Mouse (Mus musculus): Measurements from ENCODE around the gene Kif1b. TPM values are rescaled to one million over a fixed set of nuclear protein-coding genes. Genes with fewer than 3 reads are reported as not detected.
"Not testable (repeated sequence)": the region's sequence is repeated elsewhere in the genome, so short reads cannot be mapped to it uniquely, and the experiment has no call there.

Gene Kif1b
- total RNA-seq, 2 experiments from 2014 or later = 266 to 283 TPM

GRCm38 (mm10) chr4:149277571-149277970 is 29.9 kb downstream of the Kif1b start:
- peak in 1 of 2 experiments; percentile 31 for DNase-seq (ENCODE audit: low spot score in 2 of 2)

DNA sequence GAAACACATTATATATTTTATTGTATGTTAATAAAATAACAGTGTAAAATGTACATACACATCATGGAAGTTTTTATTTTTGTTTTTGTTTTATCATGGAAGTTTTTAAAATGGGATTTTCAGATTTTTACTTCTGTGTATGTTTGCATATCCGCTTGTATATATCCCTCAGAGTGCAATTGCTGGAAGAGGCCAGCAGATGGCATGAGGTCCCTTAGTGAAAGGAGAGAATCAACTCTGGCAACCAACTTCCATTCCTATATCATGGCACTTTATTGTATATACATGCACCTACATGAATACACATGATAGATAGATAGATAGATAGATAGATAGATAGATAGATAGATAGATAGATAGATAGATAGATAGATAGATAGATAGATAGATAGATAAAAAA is 34.4 kb downstream of the Kif1b start:
- no peak for DNase-seq (ENCODE audit: low spot score in 2 of 2)

DNA sequence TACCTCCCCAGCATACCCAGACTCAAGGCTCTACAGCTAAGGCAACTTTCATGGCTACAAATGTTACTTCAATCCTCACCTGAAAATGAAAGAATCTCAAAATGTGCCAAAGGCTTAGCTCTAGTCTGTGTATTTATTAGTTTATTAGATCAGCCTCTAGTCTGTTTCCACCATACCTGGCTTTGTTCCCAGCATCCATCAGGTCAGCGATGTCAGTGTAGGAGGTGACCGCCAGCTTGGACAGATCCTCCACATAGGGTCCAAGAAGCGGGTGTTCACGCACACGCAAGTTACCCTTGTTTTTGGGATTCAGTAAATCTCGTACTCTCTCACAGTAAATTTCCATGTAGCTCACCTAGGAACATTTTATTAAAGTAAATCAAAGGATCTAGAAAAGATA is 37.0 kb downstream of the Kif1b start:
- no peak for DNase-seq (ENCODE audit: low spot score in 2 of 2)

DNA sequence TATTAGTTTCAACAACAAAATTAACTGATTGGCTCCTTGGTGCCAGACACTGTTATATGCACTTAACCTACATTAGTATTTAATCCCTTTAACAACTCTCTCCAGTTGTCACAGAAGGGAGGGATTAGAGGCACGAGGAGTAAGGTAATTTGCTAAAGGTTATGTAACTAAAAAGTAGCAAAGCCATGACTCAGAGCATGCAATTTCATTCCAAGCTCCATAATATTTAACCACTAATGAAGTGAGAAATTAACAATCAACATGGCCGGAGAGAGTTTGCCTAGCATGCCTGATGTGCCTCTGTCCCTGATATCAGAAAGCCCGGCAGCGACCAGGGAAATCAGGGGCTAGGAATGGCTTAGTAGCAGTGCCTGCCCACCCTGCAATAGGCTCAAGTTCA is 38.5 kb downstream of the Kif1b start:
- no peak for DNase-seq (ENCODE audit: low spot score in 2 of 2)

DNA sequence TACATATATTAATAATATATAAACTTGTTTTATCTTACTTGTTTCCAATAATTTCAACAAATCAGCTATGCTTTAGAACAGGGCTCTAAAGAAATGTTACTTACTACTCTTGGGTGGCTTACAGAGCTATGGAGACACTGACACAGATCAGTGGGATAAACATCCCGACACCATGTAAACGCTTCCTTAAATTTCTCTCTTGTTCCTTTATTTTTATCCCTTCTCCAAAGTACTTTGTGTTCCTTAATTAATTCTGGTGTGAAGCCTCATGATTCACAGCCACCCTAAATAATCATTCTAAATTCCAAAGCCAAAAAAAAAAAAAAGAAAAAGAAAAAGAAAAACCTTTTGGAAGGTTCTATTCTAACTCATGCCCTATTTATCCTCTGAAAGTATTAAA is 42.6 kb downstream of the Kif1b start:
- no peak for DNase-seq (ENCODE audit: low spot score in 2 of 2)

DNA sequence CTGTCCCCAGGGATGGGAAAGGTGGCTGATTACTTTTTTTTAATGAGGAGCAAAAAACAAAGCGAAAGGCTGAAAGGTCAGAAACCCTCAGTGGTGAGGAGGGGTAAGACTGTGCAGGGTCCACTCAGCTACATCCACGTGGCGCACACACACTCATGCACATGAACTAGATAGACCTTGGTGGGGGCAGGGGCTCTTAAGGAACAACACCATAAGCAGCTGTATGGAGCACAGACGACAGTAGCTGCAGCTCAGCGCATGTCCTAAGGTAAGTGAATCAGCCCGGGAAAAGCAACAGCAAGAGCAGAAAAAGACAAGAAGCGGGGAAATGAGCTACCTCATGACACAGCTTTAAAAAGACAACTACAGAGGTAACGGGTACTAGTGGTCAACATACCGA is 44.3 kb downstream of the Kif1b start:
- no peak for DNase-seq (ENCODE audit: low spot score in 2 of 2)

DNA sequence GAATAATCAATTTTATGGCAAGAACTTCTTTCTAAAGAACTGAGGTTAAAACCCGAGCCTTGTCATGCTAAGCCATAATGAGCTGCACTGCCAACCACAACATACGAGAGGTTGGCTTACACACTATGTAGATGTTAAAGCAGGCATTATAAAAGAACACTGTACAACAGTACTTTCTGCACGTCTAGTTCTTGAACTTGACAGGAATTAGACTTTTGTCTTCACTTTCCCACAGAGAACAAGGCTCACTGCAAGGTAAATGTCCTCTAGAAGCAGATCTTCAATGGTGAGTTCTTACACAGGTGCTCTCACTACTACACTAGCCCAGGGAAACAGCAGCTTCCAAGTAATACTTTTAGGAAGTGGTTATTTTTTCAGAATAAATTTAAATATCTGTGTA is 46.0 kb downstream of the Kif1b start:
- no peak for DNase-seq (ENCODE audit: low spot score in 2 of 2)

GRCm38 (mm10) chr4:149260911-149261310 is 46.6 kb downstream of the Kif1b start:
- DNase-seq (ENCODE audit: low spot score in 2 of 2) = no peak

DNA sequence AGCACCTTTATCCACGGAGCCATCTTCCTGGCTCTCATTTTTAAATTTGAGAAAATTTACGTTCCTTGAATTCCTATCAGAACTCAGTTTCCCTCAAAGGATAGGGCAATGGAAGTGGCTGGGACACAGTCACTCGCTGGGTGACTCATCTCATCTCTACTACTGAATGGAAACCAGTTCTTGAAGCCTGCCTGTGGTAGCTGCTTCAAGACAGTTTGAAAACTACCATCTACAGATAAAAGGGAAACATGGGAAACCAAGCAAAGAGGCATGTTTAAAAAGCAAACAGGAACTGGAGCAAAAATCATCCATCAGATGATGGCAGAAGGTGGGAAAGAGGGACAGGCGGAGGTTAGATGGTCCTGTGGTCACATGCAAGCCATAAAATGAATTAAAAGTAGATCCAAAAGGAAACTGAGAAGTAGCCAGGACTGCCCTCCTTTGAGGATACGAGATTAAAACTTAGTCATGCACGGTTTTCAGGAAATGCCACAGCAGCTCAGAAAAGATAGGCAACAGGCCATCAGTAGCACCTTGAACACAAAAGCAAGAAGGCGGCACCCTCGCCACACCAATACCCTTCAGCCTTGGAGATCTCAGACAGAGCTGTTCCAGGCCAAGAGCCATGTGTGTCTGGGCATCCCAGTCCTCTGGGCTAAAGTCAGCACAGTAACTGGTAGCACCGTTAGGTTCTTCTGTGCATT is 48.0 kb downstream of the Kif1b start:
- no peak for DNase-seq (ENCODE audit: low spot score in 2 of 2)

GRCm38 (mm10) chr4:149258926-149259325 is 48.6 kb downstream of the Kif1b start:
- DNase-seq (ENCODE audit: low spot score in 2 of 2) = no peak

GRCm38 (mm10) chr4:149256511-149257300 is 50.8 kb downstream of the Kif1b start:
- no peak for DNase-seq (ENCODE audit: low spot score in 2 of 2)

DNA sequence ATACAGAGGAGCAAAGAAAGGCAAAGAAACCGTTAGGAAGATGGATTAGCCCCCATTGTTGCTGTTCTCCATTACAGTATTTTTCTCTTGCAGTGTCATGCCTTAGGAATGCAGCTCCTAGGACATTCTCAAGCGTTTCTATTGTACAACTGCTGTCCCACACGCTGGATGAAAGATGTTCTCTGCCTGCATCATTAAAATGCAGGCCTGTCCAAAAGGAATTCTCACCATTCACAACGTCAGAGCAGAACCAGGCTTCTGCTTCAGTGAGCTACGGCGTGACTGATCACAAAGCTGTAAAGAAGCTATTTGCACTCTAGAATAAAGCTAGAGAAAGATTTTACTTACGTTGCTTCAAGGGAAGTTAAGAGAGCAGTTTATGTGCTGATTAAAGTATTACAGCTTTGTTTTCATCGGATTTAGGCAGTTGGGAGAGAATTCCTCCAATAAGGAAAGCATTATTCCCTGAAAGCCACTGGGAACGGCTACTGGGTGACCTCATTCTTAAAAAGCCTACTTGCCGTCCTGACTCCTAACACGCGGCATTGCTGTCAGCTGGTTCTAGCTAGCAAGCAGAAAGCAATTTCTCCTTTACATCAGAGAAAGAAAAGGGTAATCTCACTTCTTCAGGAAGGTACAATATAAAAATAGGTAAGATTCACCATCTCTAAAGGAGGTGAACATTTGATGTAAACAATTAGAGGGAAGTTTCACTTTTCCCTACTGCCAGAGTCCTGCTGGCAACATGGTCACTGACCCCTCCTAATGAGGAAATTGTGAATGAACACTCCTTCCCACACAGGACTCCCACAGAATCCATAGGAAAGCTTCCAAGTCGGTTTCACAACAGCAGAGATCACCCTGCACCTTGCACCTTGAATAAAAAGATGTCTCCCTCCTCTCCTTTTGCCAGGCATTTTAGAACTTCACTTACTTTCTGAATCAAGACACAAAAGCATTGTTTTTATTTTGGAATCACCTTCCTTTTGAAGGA is 51.9 kb downstream of the Kif1b start:
- no peak for DNase-seq (ENCODE audit: low spot score in 2 of 2)

DNA sequence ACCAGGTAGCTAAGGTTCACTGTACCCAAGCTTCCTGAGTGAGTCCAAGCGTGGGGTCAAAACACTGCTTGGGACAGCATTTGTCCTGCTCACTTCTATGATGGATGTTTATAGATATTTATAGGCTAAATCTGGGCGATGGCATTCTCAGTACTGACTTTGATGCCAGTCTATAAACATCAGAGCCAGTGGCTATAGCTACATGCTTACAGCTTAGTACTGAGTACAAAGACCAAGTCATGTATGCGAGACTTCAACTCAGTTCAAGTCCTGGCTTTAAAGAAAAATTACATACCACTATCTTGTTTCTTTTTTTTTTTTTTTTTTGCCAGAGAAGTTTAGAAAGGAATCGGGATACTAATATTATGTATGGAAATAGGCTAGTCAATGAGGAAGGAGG is 52.7 kb downstream of the Kif1b start:
- no peak for DNase-seq (ENCODE audit: low spot score in 2 of 2)

- no peak for DNase-seq (ENCODE audit: low spot score in 2 of 2)
These were observed 58.2 kb downstream of the Kif1b start for GRCm38 (mm10) chr4:149249311-149249710.

DNA sequence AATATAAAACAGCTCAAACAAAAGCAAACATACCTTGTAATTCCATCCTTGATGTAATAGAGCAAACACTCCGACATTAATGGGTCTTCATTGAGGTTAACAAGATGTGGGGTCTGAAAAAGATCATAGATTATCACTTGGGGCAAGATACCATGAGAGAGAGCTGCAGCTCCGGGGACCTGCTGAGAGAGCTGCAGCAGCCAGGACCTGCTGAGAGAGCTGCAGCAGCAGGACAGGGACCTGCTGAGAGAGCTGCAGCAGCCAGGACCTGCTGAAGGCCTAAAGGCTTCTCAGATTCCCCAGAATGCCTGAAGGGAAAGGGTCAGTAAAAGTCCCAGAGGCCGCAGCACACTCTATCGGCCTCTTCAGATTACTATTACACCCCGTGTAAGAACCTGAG is 59.7 kb downstream of the Kif1b start:
- DNase-seq (ENCODE audit: low spot score in 2 of 2) = no peak

- no peak for DNase-seq (ENCODE audit: low spot score in 2 of 2)
These were observed 60.3 kb downstream of the Kif1b start for GRCm38 (mm10) chr4:149247156-149247633.

- no peak for DNase-seq (ENCODE audit: low spot score in 2 of 2)
These were observed 60.8 kb downstream of the Kif1b start for GRCm38 (mm10) chr4:149246578-149247155.

DNA sequence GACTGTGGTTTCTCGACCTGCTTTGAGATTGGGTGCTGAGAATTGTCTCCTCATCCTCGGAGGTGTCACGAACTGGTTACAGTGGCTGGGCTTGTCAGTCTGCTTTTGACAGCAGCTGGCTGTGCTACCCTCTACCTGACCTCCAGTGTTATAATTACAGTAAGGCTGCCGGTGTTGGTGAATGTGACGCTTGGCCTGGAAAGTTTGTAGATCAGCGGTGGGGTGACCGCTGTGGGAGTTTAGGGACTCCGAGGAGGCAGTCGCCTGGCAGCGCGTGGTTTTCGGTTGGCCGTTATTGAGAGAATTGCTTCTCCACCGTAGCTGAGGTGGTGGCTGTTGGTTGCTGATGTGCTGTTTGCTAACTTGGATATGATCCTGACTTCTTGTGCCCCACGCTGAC is 70.5 kb downstream of the Kif1b start:
- no peak for DNase-seq (ENCODE audit: low spot score in 2 of 2)

- no peak for DNase-seq (ENCODE audit: low spot score in 2 of 2)
These were observed 73.6 kb downstream of the Kif1b start for GRCm38 (mm10) chr4:149233938-149234337.

DNA sequence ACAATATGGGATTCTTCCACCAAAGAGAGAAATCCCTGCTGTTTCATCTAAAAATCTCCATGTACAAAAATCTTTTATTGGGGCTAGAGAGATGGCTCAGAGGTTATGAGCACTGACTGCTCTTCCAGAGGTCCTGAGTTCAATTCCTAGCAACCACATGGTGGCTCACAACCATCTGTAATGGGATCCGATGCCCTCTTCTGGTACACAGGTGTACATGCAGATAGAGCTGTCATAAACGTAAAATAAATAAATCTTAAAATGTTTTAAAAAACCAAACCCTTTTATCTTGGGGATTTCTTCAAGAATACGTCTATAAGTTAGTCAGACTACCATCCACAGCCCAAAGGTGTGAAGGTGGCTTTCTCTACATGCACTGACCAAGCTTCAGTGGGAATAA is 78.8 kb downstream of the Kif1b start:
- not testable (repeated sequence) for DNase-seq (ENCODE audit: low spot score in 2 of 2)

- DNase-seq (ENCODE audit: low spot score in 2 of 2) = no peak
These were observed 79.2 kb downstream of the Kif1b start for GRCm38 (mm10) chr4:149228256-149228655.

Measured in gastrocnemius, postnatal 4 days (tissue).